Mouse (Mus musculus): ENCODE measurements around the gene Olfr279. TPM values are rescaled to one million over a fixed set of nuclear protein-coding genes. Genes with fewer than 3 reads are reported as not detected.

Olfr279 gene
- polyA plus RNA-seq, 1 experiment, result not detected

- H3K4me3 ChIP-seq (replicated peaks), result no peak overlapping the region
- H3K4me1 ChIP-seq, result peaks cover 46% of the 10 kb centered on the region
- H3K27me3 ChIP-seq (replicated peaks), result no peaks in the 10 kb centered on the region
- H3K9me3 ChIP-seq, result no peaks in the 10 kb centered on the region
- peaks cover 47% of the 10 kb centered on the region for H3K36me3 ChIP-seq (replicated peaks; ENCODE audit: low read length)
- no peak for TF ChIP-seq GATA1 (IDR thresholded peaks at IDR 0.05; ENCODE audit: borderline replicate concordance, low read length)
- TF ChIP-seq FLI1 (IDR thresholded peaks at IDR 0.05; ENCODE audit: low read length), result no peak
These were observed 45.7 kb downstream of the Olfr279 start for GRCm38 (mm10) chr15:98537923-98538322.

- Histone ChIP-seq H3K27me3 (replicated peaks) (no peaks in the 10 kb centered on the region), H3K9me3 (no peaks in the 10 kb centered on the region), H3K36me3 (replicated peaks; ENCODE audit: low read length) (peaks cover 78% of the 10 kb centered on the region), H3K4me3 (replicated peaks) (peak overlapping the region; percentile 64), H3K4me1 (peaks cover 53% of the 10 kb centered on the region)
- TF ChIP-seq GATA1 (IDR thresholded peaks at IDR 0.05; ENCODE audit: borderline replicate concordance, low read length) (no peak), FLI1 (IDR thresholded peaks at IDR 0.05; ENCODE audit: low read length) (no peak)
These were observed 48.9 kb downstream of the Olfr279 start for GRCm38 (mm10) chr15:98541064-98541463.

GRCm38 (mm10) chr15:98543341-98543740 lies 51.1 kb downstream of the Olfr279 start:
- TF ChIP-seq FLI1 (IDR thresholded peaks at IDR 0.05; ENCODE audit: low read length) (no peak), GATA1 (IDR thresholded peaks at IDR 0.05; ENCODE audit: borderline replicate concordance, low read length) (no peak)
- H3K36me3 ChIP-seq (replicated peaks; ENCODE audit: low read length), result peaks cover 96% of the 10 kb centered on the region

GRCm38 (mm10) chr15:98545151-98545550 lies 52.9 kb downstream of the Olfr279 start:
- Histone ChIP-seq H3K27me3 (replicated peaks) (no peaks in the 10 kb centered on the region), H3K4me1 (peaks cover 30% of the 10 kb centered on the region), H3K9me3 (no peaks in the 10 kb centered on the region), H3K36me3 (replicated peaks; ENCODE audit: low read length) (peaks cover 95% of the 10 kb centered on the region), H3K4me3 (replicated peaks) (no peak overlapping the region)
- TF ChIP-seq GATA1 (IDR thresholded peaks at IDR 0.05; ENCODE audit: borderline replicate concordance, low read length), result no peak
- no peak for TF ChIP-seq FLI1 (IDR thresholded peaks at IDR 0.05; ENCODE audit: low read length)

More at GRCm38 (mm10) chr15:98543341-98543740, 51.1 kb downstream of the Olfr279 start:
- Histone ChIP-seq H3K4me1 (peaks cover 30% of the 10 kb centered on the region), H3K27me3 (replicated peaks) (no peaks in the 10 kb centered on the region), H3K9me3 (no peaks in the 10 kb centered on the region), H3K4me3 (replicated peaks) (no peak overlapping the region)

GRCm38 (mm10) chr15:98546843-98547242 lies 54.6 kb downstream of the Olfr279 start:
- Histone ChIP-seq H3K36me3 (replicated peaks; ENCODE audit: low read length) (peaks cover 95% of the 10 kb centered on the region), H3K4me3 (replicated peaks) (no peak overlapping the region), H3K9me3 (no peaks in the 10 kb centered on the region), H3K4me1 (peaks cover 22% of the 10 kb centered on the region), H3K27me3 (replicated peaks) (no peaks in the 10 kb centered on the region)
- TF ChIP-seq FLI1 (IDR thresholded peaks at IDR 0.05; ENCODE audit: low read length), result no peak
- no peak for TF ChIP-seq GATA1 (IDR thresholded peaks at IDR 0.05; ENCODE audit: borderline replicate concordance, low read length)

Other genes with a start within 250 kb of the Olfr279 start
- gene H1fnt, start 235.1 kb upstream of the Olfr279 start, polyA plus RNA-seq (2012; ENCODE audit: insufficient read depth, low replicate concordance), result not detected in 2 replicates
- gene Zfp641, start 196.2 kb upstream of the Olfr279 start, polyA plus RNA-seq (2012; ENCODE audit: insufficient read depth, low replicate concordance), result not detected in 2 replicates
- gene Olfr285, start 175.0 kb upstream of the Olfr279 start, polyA plus RNA-seq (2012; ENCODE audit: insufficient read depth, low replicate concordance), result not detected in 2 replicates
- gene Olfr284, start 151.4 kb upstream of the Olfr279 start, polyA plus RNA-seq (2012; ENCODE audit: insufficient read depth, low replicate concordance), result not detected in 2 replicates
- gene Olfr283, start 111.5 kb upstream of the Olfr279 start, polyA plus RNA-seq (2012; ENCODE audit: insufficient read depth, low replicate concordance), result not detected in 2 replicates
- not detected in 2 replicates for gene Olfr282, start 61.2 kb upstream of the Olfr279 start, polyA plus RNA-seq (2012; ENCODE audit: insufficient read depth, low replicate concordance)
- not detected in 2 replicates for gene Olfr281, start 39.8 kb upstream of the Olfr279 start, polyA plus RNA-seq (2012; ENCODE audit: insufficient read depth, low replicate concordance)
- gene OR5BS1P, start 22.5 kb upstream of the Olfr279 start, polyA plus RNA-seq (2012; ENCODE audit: insufficient read depth, low replicate concordance), result not detected in 2 replicates
- not detected in 2 replicates for gene Lalba, start 9.7 kb upstream of the Olfr279 start, polyA plus RNA-seq (2012; ENCODE audit: insufficient read depth, low replicate concordance)
- gene Kansl2, start 41.9 kb downstream of the Olfr279 start, polyA plus RNA-seq (2012; ENCODE audit: insufficient read depth, low replicate concordance), result 7.5 and 14.4 TPM in 2 replicates
- gene Ccnt1, start 78.5 kb downstream of the Olfr279 start, polyA plus RNA-seq (2012; ENCODE audit: insufficient read depth, low replicate concordance), result 1.4 and 5.1 TPM in 2 replicates
- not detected in 2 replicates for gene 4930415O20Rik, start 78.6 kb downstream of the Olfr279 start, polyA plus RNA-seq (2012; ENCODE audit: insufficient read depth, low replicate concordance)
- 2.1 and 9.3 TPM in 2 replicates for gene Adcy6, start 117.7 kb downstream of the Olfr279 start, polyA plus RNA-seq (2012; ENCODE audit: insufficient read depth, low replicate concordance)
- gene Cacnb3, start 138.4 kb downstream of the Olfr279 start, polyA plus RNA-seq (2012; ENCODE audit: insufficient read depth, low replicate concordance), result 0.46 TPM in 1 of 2 replicates, not detected in the other
- gene Ddx23, start 170.5 kb downstream of the Olfr279 start, polyA plus RNA-seq (2012; ENCODE audit: insufficient read depth, low replicate concordance), result 49.7 and 71.3 TPM in 2 replicates
- gene Rnd1, start 185.1 kb downstream of the Olfr279 start, polyA plus RNA-seq (2012; ENCODE audit: insufficient read depth, low replicate concordance), result 1.2 TPM in 1 of 2 replicates, not detected in the other
- gene Ccdc65, start 215.8 kb downstream of the Olfr279 start, polyA plus RNA-seq (2012; ENCODE audit: insufficient read depth, low replicate concordance), result not detected in 2 replicates
- gene Fkbp11, start 235.8 kb downstream of the Olfr279 start, polyA plus RNA-seq (2012; ENCODE audit: insufficient read depth, low replicate concordance), result 9.6 and 18.2 TPM in 2 replicates